Mouse (Mus musculus) small intestine, adult 2 months (tissue): ENCODE measurements around the gene Pomgnt1. TPM values are rescaled to one million over a fixed set of nuclear protein-coding genes. Genes with fewer than 3 reads are reported as not detected.

Source experiments
- H3K27ac ChIP-seq: fragments of 200-500 bp; 2 replicates; pipeline ENCODE4 v1.5.1; 2012; ENCODE audit warnings: low read depth, low read length, control low read depth, inconsistent platforms; ENCODE audit not compliant: insufficient read depth
- H3K27me3 ChIP-seq: fragments of 200-500 bp; 2 replicates; pipeline ENCODE4 v1.6.1; 2012; ENCODE audit warnings: mild to moderate bottlenecking, moderate library complexity, low read length, inconsistent platforms; ENCODE audit not compliant: control insufficient read depth, insufficient read depth
- H3K36me3 ChIP-seq: fragments of 200-500 bp; 2 replicates; pipeline ENCODE4 v1.6.1; 2012; ENCODE audit warnings: mild to moderate bottlenecking, low read length, control low read depth, inconsistent platforms; ENCODE audit not compliant: control insufficient read depth, insufficient read depth
- H3K4me1 ChIP-seq: fragments of 200-500 bp; 2 replicates; pipeline ENCODE4 v1.6.1; 2012; ENCODE audit warnings: low read length, inconsistent platforms, mixed read lengths; ENCODE audit not compliant: control insufficient read depth, insufficient read depth, insufficient read length
- H3K4me3 ChIP-seq: fragments of 200-500 bp; 2 replicates; pipeline ENCODE4 v1.5.1; 2012; ENCODE audit warnings: low read depth, mild to moderate bottlenecking, control low read depth, inconsistent platforms, low read length, moderate library complexity
- CTCF ChIP-seq: fragments of 200-500 bp; IDR thresholded peaks from 2 replicates; pipeline ENCODE4 v1.5.1; 2012; ENCODE audit warnings: low read depth, mild to moderate bottlenecking, control low read depth, inconsistent platforms, low read length, moderate library complexity, mixed read lengths; ENCODE audit not compliant: insufficient replicate concordance, insufficient read length; ENCODE audit errors: extremely low read depth
- POLR2A ChIP-seq: fragments of 200-500 bp; IDR thresholded peaks from 2 replicates; pipeline ENCODE4 v1.6.1; 2012; ENCODE audit warnings: low read depth, mild to moderate bottlenecking, control low read depth, inconsistent platforms, low read length, moderate library complexity
- WGBS: fragments of 180-500 bp; shearing (Covaris S2); methylation state at CpG from one replicate; pipeline ENCODE4 v1.1.7; 2018; 5-methylcytosine and 5-hydroxymethylcytosine counted together
- polyA plus RNA-seq: library from polyadenylated mRNA; depleted of rRNA; stranded (reverse); fragments of >200 nt; gene quantifications from 2 replicates; pipeline ENCODE4 v1.2.3, GENCODE M21; 2012

Gene Pomgnt1
- polyA plus RNA-seq, 1 experiment, result 10.5 TPM

DNA sequence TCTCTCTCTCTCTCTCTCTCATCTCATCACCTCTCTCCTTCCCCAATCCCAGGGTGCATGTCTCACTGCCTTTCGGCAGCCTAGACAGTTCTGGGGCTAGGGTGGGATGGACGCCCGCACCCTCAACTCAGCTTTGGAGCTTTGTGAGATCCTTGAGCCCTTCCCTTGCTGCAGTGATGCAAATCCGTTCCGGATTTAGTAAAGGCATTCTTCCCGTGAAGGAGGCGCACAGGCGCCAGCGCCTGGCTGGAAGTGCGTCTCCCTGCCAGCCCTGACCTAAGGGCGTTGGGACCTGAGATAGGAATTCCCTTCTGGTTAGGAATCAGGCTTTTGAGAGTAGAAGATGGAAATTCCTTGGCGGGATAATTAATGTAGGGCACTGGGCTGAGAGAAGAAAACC lies 59.1 kb downstream of the Pomgnt1 start:
- Histone ChIP-seq H3K27ac (no peak overlapping the region), H3K36me3 (no peaks in the 10 kb centered on the region), H3K4me3 (no peak overlapping the region), H3K4me1 (peaks cover 4% of the 10 kb centered on the region; the same call in 1 of the 2 replicates), H3K27me3 (no peaks in the 10 kb centered on the region)
- 66% methylated on average over 12 of the region's 12 CpGs for WGBS
- TF ChIP-seq POLR2A, result no peak
- TF ChIP-seq CTCF, result no peak

DNA sequence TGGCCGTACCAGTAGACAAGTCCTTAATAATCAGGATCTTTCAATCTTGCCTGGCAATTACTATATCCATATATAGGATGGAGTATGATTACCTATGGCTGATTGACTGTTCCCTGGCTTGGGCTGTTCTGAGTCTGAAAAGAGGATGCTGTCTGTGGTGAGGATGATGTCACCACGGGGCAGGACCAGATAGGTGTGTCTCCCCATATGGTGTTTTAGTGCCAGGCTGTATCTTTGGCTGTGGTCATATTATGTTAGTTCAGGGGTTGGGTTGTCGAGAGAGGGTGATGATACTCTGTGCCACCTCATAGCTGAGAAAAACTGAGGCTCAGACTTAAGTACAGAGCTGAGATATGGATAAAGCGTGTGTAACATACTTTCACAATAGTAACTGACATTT lies 61.4 kb downstream of the Pomgnt1 start:
- Histone ChIP-seq H3K4me3 (no peak overlapping the region), H3K4me1 (no peaks in the 10 kb centered on the region), H3K27ac (no peak overlapping the region), H3K27me3 (no peaks in the 10 kb centered on the region), H3K36me3 (no peaks in the 10 kb centered on the region)
- 64% methylated on average over 4 of the region's 4 CpGs for WGBS
- TF ChIP-seq POLR2A, result no peak
- TF ChIP-seq CTCF, result no peak

DNA sequence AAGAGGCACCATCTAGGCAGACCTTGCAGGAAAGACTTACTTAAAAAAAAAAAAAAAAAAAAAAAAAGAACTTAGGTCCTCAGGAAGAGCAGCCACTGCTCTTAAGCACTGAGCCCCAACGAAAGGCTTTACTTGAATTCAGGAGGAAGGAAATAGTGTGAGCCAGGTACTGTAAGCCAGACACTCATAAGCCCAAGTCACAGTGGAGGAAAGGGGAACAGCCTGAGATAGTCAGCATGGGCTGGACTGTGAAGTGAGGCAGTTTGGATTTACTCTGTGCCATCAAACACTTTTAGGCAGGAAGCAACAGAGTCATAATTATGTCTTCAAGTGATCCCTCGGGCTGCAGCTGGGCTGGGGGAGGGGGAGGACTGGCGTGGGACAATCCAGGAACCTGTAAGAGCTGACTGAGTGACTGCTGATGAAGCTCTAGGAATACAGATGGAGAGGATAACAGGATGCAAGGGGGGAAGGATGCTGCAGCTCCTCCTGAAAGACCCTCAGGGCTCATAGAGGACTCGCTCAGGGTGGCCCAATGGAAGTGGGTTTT lies 68.7 kb downstream of the Pomgnt1 start:
- WGBS, result 57% methylated on average over 4 of the region's 4 CpGs
- H3K27me3 ChIP-seq, result no peaks in the 10 kb centered on the region
- H3K4me3 ChIP-seq, result no peak overlapping the region
- H3K4me1 ChIP-seq, result no peaks in the 10 kb centered on the region
- TF ChIP-seq POLR2A (no peak), CTCF (no peak)
- H3K36me3 ChIP-seq, result no peaks in the 10 kb centered on the region
- no peak overlapping the region for H3K27ac ChIP-seq

DNA sequence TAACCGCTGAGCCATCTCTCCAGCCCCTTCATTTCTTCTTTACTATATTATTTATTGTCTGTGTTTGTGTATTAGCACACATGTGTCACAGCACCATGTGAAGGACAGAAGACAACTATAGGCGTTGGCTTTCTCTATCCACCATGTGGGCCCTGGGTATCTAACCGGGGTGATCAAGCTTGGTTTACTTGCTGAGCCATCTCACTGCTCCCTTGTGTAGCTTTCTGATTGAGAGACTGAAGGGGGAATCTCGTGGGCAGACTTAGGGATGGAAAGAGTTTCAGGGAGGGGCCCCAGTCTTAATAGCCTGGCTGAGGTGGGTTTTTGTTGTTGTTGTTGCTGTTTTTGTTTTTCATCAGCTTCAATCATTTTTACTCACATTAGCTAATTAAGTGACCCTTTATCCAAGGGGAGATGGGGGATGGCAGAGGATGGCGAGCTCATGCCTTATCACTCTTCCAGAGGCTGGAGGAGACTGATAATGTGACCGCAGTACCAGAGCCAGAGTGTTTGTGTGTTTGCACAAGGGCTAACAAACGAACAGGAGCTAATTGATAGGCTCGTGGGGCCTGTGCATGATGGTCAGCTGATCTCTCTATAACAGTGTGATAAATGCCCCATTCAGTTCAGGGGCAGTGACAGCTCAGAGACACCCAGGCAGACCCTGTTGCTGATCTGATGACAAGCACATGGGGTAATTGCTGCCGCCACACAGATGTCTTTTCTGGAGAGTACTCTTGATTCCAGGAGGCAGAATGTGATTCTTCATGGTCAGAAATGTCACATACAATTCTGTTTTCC lies 70.1 kb downstream of the Pomgnt1 start:
- Histone ChIP-seq H3K27ac (no peak overlapping the region), H3K27me3 (no peaks in the 10 kb centered on the region), H3K4me3 (no peak overlapping the region), H3K36me3 (no peaks in the 10 kb centered on the region), H3K4me1 (no peaks in the 10 kb centered on the region)
- WGBS, result 67% methylated on average over 9 of the region's 9 CpGs
- TF ChIP-seq CTCF (no peak), POLR2A (no peak)

DNA sequence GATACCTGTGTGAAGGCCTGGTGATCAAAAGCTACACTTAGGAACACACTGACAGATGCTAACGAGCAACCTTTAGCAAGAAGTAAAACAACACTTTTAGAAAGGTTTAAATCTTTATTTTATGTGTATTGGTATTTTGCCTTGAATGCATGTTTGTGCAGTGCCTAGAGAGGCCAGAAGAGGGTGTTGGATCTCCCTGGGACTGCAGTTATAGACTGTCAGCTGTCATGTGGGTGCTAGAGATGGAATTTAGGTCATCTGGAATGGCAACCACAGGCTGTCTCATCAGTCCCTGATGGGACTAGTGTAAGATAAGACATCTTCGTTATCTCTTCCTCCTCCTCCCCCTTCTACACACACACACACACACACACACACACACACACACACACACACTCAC lies 74.8 kb downstream of the Pomgnt1 start:
- no peak overlapping the region for H3K27ac ChIP-seq
- TF ChIP-seq CTCF, result no peak
- no peak for TF ChIP-seq POLR2A

DNA sequence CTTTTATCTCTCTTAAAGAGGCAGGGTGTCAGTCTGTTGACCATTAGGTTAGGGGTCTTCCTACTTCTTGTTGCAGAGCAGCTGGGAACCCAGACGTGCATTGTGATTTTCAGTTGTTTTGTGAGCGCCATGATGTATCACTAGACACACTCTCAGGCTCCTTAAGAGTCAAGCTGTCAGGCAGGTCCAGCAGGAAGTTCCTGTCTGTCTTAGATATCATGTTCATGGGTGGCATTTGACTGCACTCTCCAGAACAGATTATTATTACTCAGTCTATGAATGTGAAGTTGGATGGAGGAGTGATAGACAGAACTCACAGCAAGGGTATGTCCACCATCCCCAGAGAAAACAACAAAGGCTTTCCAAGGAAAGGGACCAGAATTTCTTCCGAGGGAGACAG lies 80.8 kb downstream of the Pomgnt1 start:
- Histone ChIP-seq H3K27ac (no peak overlapping the region), H3K27me3 (no peaks in the 10 kb centered on the region), H3K4me3 (no peak overlapping the region), H3K36me3 (no peaks in the 10 kb centered on the region), H3K4me1 (peaks cover 8% of the 10 kb centered on the region; the same call in 1 of the 2 replicates)
- WGBS, result 70% methylated on average over 3 of the region's 3 CpGs
- TF ChIP-seq POLR2A, result no peak
- no peak for TF ChIP-seq CTCF

More for the DNA sequence above, 74.8 kb downstream of the Pomgnt1 start:
- Histone ChIP-seq H3K36me3 (no peaks in the 10 kb centered on the region), H3K4me3 (no peak overlapping the region), H3K27me3 (no peaks in the 10 kb centered on the region), H3K4me1 (no peaks in the 10 kb centered on the region)
- 74% methylated on average over 2 of the region's 2 CpGs for WGBS

DNA sequence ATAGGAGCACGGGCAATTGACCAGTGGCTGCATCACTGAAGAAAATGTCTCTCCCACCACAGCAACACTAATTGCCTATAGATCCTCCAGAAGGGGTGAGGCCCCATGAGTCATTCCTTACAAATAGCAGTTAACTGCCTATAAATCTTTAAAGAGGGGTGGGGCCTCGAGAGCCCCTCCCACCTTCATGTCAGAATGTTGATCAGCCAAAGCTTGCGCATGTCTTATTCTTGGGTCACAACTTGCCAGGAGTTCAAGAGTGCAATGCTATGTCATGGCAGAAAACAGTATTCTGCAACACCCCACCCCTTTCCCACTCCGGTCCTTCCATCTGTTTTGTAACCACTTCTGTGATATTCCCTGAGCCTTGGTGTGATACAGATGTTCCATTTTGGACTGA lies 82.9 kb downstream of the Pomgnt1 start:
- TF ChIP-seq POLR2A (no peak), CTCF (no peak)
- 42% methylated on average over 4 of the region's 4 CpGs for WGBS

More for the DNA sequence above, 82.9 kb downstream of the Pomgnt1 start:
- no peak overlapping the region for H3K4me3 ChIP-seq
- H3K27me3 ChIP-seq, result no peaks in the 10 kb centered on the region
- H3K27ac ChIP-seq, result no peak overlapping the region
- no peaks in the 10 kb centered on the region for H3K36me3 ChIP-seq
- peaks cover 8% of the 10 kb centered on the region; the same call in 1 of the 2 replicates for H3K4me1 ChIP-seq
